Mouse (Mus musculus) limb, embryonic 10.5 days (tissue): ENCODE results near the gene Erbb2. TPM values are rescaled to one million over a fixed set of nuclear protein-coding genes. Genes with fewer than 3 reads are reported as not detected.
"Not testable (repeated sequence)": the region's sequence is repeated elsewhere in the genome, so short reads cannot be mapped to it uniquely, and the experiment has no call there.

Experiments
- DNase-seq: peaks from one replicate; pipeline ENCODE4 v3.0.0-alpha.2; 2017; ENCODE audit warnings: low spot score
- H3K27ac ChIP-seq: fragments of 300-500 bp; sonication (generic); 2 replicates; pipeline ENCODE4 v1.5.1; 2016; ENCODE audit warnings: mild to moderate bottlenecking
- H3K27me3 ChIP-seq: fragments of 300-500 bp; sonication (generic); 2 replicates; pipeline ENCODE4 v1.6.1; 2016; ENCODE audit warnings: low read depth, mild to moderate bottlenecking; ENCODE audit not compliant: poor library complexity, severe bottlenecking
- H3K36me3 ChIP-seq: fragments of 300-500 bp; sonication (generic); 2 replicates; pipeline ENCODE4 v1.6.1; 2016; ENCODE audit warnings: mild to moderate bottlenecking, moderate library complexity
- H3K4me1 ChIP-seq: fragments of 300-500 bp; sonication (generic); 2 replicates; pipeline ENCODE4 v1.6.1; 2016
- H3K4me3 ChIP-seq: fragments of 300-500 bp; sonication (generic); 2 replicates; pipeline ENCODE4 v1.5.1; 2016; ENCODE audit warnings: mild to moderate bottlenecking, moderate library complexity
- H3K9me3 ChIP-seq: fragments of 300-500 bp; sonication (generic); replicated peaks from 2 replicates; pipeline ENCODE4 v1.6.1; 2016; ENCODE audit warnings: mild to moderate bottlenecking
- WGBS: fragments of 180-500 bp; shearing (Covaris S2); methylation state at CpG from one replicate; pipeline ENCODE4 v1.1.7; 2016; 5-methylcytosine and 5-hydroxymethylcytosine counted together
- polyA plus RNA-seq: library from polyadenylated mRNA; unstranded; fragments of >200 nt; fragmentation: Nextera tagmentation; extraction: Ambion mirVana; gene quantifications from 2 replicates; pipeline ENCODE4 v1.2.1, GENCODE M21; 2016

Erbb2 gene
- polyA plus RNA-seq, 1 experiment from 2014 or later, result 30.9 TPM

- Histone ChIP-seq H3K27me3 (no peaks in the 10 kb centered on the region), H3K27ac (no peak overlapping the region), H3K36me3 (peaks cover 87% of the 10 kb centered on the region), H3K4me1 (no peaks in the 10 kb centered on the region), H3K9me3 (no peaks in the 10 kb centered on the region), H3K4me3 (no peak overlapping the region)
- DNase-seq, result no peak
- WGBS, result 83% methylated on average over 11 of the region's 11 CpGs
Observed at GRCm38 (mm10) chr11:98377787-98378186, 34.5 kb upstream of the Erbb2 start.

- H3K9me3 ChIP-seq, result no peaks in the 10 kb centered on the region
- no peak for DNase-seq
- no peaks in the 10 kb centered on the region for H3K4me1 ChIP-seq
- H3K4me3 ChIP-seq, result no peak overlapping the region
- peaks cover 75% of the 10 kb centered on the region for H3K36me3 ChIP-seq
- WGBS, result 92% methylated on average over 7 of the region's 7 CpGs
- H3K27me3 ChIP-seq, result peaks cover 15% of the 10 kb centered on the region
- no peak overlapping the region for H3K27ac ChIP-seq
Observed at GRCm38 (mm10) chr11:98379379-98379778, 32.9 kb upstream of the Erbb2 start.

GRCm38 (mm10) chr11:98380106-98380505 is 32.2 kb upstream of the Erbb2 start:
- Histone ChIP-seq H3K36me3 (peaks cover 68% of the 10 kb centered on the region), H3K27me3 (peaks cover 22% of the 10 kb centered on the region), H3K9me3 (no peaks in the 10 kb centered on the region), H3K4me1 (no peaks in the 10 kb centered on the region), H3K4me3 (no peak overlapping the region), H3K27ac (no peak overlapping the region)
- WGBS, result 87% methylated on average over 6 of the region's 6 CpGs
- no peak for DNase-seq

GRCm38 (mm10) chr11:98381651-98382050 is 30.6 kb upstream of the Erbb2 start:
- H3K4me1 ChIP-seq, result peaks cover 5% of the 10 kb centered on the region
- no peak for DNase-seq
- peaks cover 52% of the 10 kb centered on the region for H3K36me3 ChIP-seq
- H3K4me3 ChIP-seq, result no peak overlapping the region
- H3K9me3 ChIP-seq, result no peaks in the 10 kb centered on the region
- H3K27ac ChIP-seq, result no peak overlapping the region
- peaks cover 38% of the 10 kb centered on the region for H3K27me3 ChIP-seq
- WGBS, result 86% methylated on average over 2 of the region's 2 CpGs

- Histone ChIP-seq H3K27me3 (peaks cover 45% of the 10 kb centered on the region), H3K36me3 (peaks cover 45% of the 10 kb centered on the region)
- WGBS, result 49% methylated on average over 2 of the region's 2 CpGs
- not testable (repeated sequence) for H3K4me1 ChIP-seq, H3K9me3 ChIP-seq, H3K27ac ChIP-seq, H3K4me3 ChIP-seq, DNase-seq
Observed at GRCm38 (mm10) chr11:98382405-98382804, 29.9 kb upstream of the Erbb2 start.

- H3K9me3 ChIP-seq, result no peaks in the 10 kb centered on the region
- DNase-seq, result no peak
- H3K4me3 ChIP-seq, result no peak within 1 kb of the TSS
- WGBS, result 57% methylated on average over 14 of the region's 14 CpGs
- H3K4me1 ChIP-seq, result peaks cover 12% of the 10 kb centered on the region
- H3K36me3 ChIP-seq, result peaks cover 34% of the 10 kb centered on the region
- peaks cover 56% of the 10 kb centered on the region for H3K27me3 ChIP-seq
- no peak within 1 kb of the TSS for H3K27ac ChIP-seq
Observed at GRCm38 (mm10) chr11:98383261-98384030, 28.8 kb upstream of the Erbb2 start, which contains the start of gene Tcap. Gene Tcap, plus strand, starts transcription at chr11:98383811.

- 67% methylated on average over 20 of the region's 20 CpGs for WGBS
- H3K9me3 ChIP-seq, result no peaks in the 10 kb centered on the region
- H3K27ac ChIP-seq, result no peak overlapping the region
- no peak for DNase-seq
- peaks cover 12% of the 10 kb centered on the region for H3K4me1 ChIP-seq
- H3K4me3 ChIP-seq, result no peak overlapping the region
- peaks cover 63% of the 10 kb centered on the region for H3K27me3 ChIP-seq
- H3K36me3 ChIP-seq, result peaks cover 27% of the 10 kb centered on the region
Observed at GRCm38 (mm10) chr11:98384216-98384615, 28.1 kb upstream of the Erbb2 start.

GRCm38 (mm10) chr11:98384721-98385637 is 27.3 kb upstream of the Erbb2 start:
- no peak overlapping the region for H3K27ac ChIP-seq
- peaks cover 19% of the 10 kb centered on the region for H3K36me3 ChIP-seq
- no peak for DNase-seq
- no peak overlapping the region for H3K4me3 ChIP-seq
- 66% methylated on average over 8 of the region's 8 CpGs for WGBS
- H3K9me3 ChIP-seq, result no peaks in the 10 kb centered on the region
- H3K27me3 ChIP-seq, result peaks cover 71% of the 10 kb centered on the region
- peaks cover 12% of the 10 kb centered on the region for H3K4me1 ChIP-seq

- 48% methylated on average over 25 of the region's 25 CpGs for WGBS
- Histone ChIP-seq H3K9me3 (no peaks in the 10 kb centered on the region), H3K36me3 (peaks cover 10% of the 10 kb centered on the region), H3K27ac (0 out of 2 replicates have a peak within 1 kb of the TSS, but pooled peaks have one; percentile 27), H3K27me3 (peaks cover 80% of the 10 kb centered on the region), H3K4me1 (peaks cover 15% of the 10 kb centered on the region), H3K4me3 (peak within 1 kb of the TSS; percentile 15)
- DNase-seq, result no peak
Observed at GRCm38 (mm10) chr11:98385638-98386585, 26.4 kb upstream of the Erbb2 start, which contains the start of gene Pnmt. Gene Pnmt, plus strand, starts transcription at chr11:98386450.

GRCm38 (mm10) chr11:98386596-98386995 is 25.7 kb upstream of the Erbb2 start:
- Histone ChIP-seq H3K27ac (0 out of 2 replicates have a peak overlapping the region, but pooled peaks have one; percentile 27), H3K27me3 (peaks cover 87% of the 10 kb centered on the region), H3K36me3 (peaks cover 3% of the 10 kb centered on the region; the same call in 1 of the 2 replicates), H3K4me1 (peaks cover 17% of the 10 kb centered on the region), H3K4me3 (peak overlapping the region; percentile 15), H3K9me3 (no peaks in the 10 kb centered on the region)
- 17% methylated on average over 24 of the region's 24 CpGs for WGBS
- peak; percentile 49 for DNase-seq

GRCm38 (mm10) chr11:98387056-98387577 is 25.2 kb upstream of the Erbb2 start:
- Histone ChIP-seq H3K9me3 (no peaks in the 10 kb centered on the region), H3K4me3 (peak overlapping the region; percentile 15), H3K27me3 (peaks cover 92% of the 10 kb centered on the region), H3K36me3 (no peaks in the 10 kb centered on the region), H3K27ac (no peak overlapping the region), H3K4me1 (peaks cover 23% of the 10 kb centered on the region)
- DNase-seq, result no peak
- WGBS, result 49% methylated on average over 14 of the region's 14 CpGs

- Histone ChIP-seq H3K4me3 (no peak overlapping the region), H3K4me1 (peaks cover 32% of the 10 kb centered on the region), H3K9me3 (no peaks in the 10 kb centered on the region), H3K36me3 (no peaks in the 10 kb centered on the region; the same call in 1 of the 2 replicates), H3K27ac (no peak overlapping the region), H3K27me3 (peaks cover 100% of the 10 kb centered on the region)
- WGBS, result 76% methylated on average over 10 of the region's 10 CpGs
- no peak for DNase-seq
Observed at GRCm38 (mm10) chr11:98388282-98388681, 24.0 kb upstream of the Erbb2 start.
